Mouse (Mus musculus) lung, postnatal 10 days (tissue): Measurements from ENCODE around the gene Oxa1l.
A peak's percentile ranks its signal among the peaks of the same experiment; 100 is the strongest.

Experiments
- DNase-seq: peaks from one replicate; pipeline ENCODE4 v3.0.0; 2021

The Oxa1l gene

DNA sequence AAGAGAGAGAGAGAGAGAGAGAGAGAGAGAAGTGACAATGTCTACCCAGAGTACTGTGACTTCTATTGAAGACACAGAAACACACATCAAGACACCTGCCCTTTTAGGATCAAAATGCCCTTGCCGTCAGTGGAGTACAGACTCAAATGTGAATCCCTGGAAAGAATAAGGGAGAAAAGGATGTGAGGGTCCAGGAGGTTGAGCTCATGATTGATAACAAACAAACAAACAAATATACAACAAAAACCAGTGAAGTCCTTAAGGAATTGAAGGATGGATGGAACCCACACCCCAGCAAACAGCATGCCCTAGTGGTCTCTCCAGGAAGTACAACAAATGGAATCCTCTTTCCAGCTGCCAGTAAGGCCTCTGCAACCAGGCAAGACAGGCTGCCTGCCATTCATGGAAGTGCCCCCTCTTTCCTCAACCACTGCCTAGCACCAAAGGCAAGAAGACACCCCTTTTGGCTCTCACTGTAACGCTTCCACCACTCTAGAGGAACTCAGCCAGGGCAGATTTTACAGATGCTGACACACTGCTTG, 52.1 kb downstream of the Oxa1l start:
- DNase-seq: peak; percentile 85

GRCm38 (mm10) chr14:54413877-54414700, 53.5 kb downstream of the Oxa1l start:
- DNase-seq: peak; percentile 68

- DNase-seq: peak; percentile 33
These were observed 54.8 kb downstream of the Oxa1l start for GRCm38 (mm10) chr14:54415241-54416020.

- no peak for DNase-seq
These were observed 55.7 kb downstream of the Oxa1l start for GRCm38 (mm10) chr14:54416229-54416775.

DNA sequence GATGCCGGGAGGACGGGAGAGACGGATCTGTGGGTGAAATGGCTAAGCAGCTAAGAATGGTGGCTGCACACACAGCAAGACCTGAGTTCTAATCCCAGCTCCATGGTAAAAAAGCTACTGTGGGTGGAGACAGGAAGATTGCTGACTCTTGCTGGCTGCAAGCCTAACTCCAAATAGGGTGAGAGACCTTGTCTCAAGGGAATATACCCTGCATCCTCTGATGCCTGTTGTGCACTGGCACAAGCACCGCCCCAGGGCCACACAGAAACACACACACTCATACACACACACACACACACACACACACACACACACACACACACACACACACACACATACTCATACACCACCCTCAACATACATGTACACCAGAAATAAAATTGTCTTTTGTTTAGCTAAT, 56.2 kb downstream of the Oxa1l start:
- no peak for DNase-seq

- peak; percentile 62 for DNase-seq
These were observed 57.0 kb downstream of the Oxa1l start, which contains the start of gene Slc7a7 for GRCm38 (mm10) chr14:54417623-54418081. Gene Slc7a7, minus strand, starts transcription at chr14:54417780.
